Mouse (Mus musculus): ENCODE results near the gene Gpr18. TPM values are rescaled to one million over a fixed set of nuclear protein-coding genes. Genes with fewer than 3 reads are reported as not detected.

Gene Gpr18
- 100 to 1,000 TPM; 160 to 163 TPM for total RNA-seq (2023)

DNA sequence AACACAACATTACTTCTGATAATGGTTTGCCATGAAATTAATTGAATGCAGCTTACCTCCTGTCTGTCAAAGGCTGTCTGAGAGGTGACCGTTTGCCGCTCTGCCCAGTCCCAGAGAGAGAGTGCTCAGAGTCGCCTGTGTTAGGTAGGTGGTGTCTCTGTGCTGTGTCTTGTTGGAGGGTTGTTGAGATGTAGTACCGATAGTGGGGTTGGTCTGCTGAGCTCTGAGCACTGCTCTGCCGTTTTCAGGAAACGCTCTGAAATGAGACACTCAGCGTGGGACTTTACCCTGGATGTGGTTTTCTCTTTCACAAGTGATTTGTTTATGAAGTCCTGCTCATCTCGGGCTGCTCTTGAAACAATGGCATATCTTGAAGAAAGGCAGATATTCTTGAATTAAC is at the start of gene Gpr18:
Gpr18 (minus strand) TSS at position 161 of the 400 bp plus-strand sequence.

DNA sequence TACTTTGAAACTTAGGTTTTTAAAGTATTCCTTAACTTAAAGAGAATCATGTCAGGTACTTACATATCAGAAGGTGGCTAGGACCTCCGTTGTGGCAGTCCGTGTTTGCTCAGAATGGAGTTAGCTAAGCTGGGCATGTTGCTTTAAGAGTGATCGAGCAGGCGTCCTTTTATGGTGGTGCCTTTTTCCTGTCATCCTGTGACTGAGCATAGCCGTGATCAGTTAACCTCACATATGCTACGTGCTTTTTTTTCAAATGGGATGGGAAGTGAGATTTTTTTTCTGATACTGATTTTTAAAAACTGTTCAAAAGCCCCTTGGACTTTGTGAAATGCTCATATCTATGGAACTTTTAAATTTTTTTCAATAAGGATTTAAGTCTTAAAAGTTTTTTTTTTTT is 49.4 kb upstream of the Gpr18 start, which contains the start of gene Gpr183:
Gpr183 (minus strand) TSS at position 206 of the 400 bp plus-strand sequence.

DNA sequence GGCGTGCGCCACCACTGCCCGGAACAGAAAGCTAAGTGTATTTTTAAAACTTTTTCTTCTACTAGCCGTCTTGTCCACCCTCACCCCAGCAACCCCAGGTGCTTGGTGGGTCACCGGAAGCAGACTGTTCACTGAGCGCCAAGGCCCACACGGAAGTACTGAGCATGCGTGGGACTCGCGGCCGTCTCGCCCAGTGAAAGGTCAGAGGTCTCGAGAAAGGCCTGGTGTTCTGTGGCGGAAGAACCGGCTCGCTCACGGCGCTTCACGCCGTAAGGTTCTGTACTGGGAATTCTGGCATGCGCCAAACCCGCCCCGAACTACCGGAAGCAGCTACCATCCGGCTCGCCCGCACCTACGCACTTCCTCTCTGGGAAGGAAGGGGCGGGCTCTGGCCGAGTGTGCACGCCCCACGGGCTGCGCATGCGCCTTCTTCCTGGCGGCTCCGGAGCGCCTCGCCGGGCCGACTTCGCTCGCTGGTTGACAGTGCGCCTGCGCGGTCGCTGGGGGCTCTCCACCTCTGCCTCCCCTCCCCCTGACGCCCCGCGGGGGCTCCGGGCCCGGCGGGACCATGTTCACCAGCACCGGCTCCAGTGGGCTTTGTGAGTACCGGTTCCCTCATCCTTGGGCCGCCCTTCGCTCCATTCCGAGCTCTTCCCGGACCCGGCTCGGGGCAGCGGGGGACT is 37.3 kb downstream of the Gpr18 start, which contains the start of gene Ubac2:
Ubac2 (plus strand) TSS at position 445 of the 683 bp plus-strand sequence.

Other genes with a start within 250 kb of the Gpr18 start
- 10 to 100 TPM; 22.7 to 25.1 TPM for gene Dock9, start 117.9 kb downstream of the Gpr18 start, total RNA-seq (2023)
- 10 to 100 TPM; 48.5 to 61.3 TPM for gene Ubac2, start 37.2 kb downstream of the Gpr18 start, total RNA-seq (2023)
- 100 to 1,000 TPM; 300 to 330 TPM for gene Gpr183, start 49.4 kb upstream of the Gpr18 start, total RNA-seq (2023)
- 1 to 10 TPM; 1.1 to 2.1 TPM for gene Timm8a2, start 118.9 kb upstream of the Gpr18 start, total RNA-seq (2023)
- gene Tm9sf2, start 191.3 kb upstream of the Gpr18 start, total RNA-seq (2023): 100 to 1,000 TPM; 108 to 116 TPM